In the genomic region with DNA sequence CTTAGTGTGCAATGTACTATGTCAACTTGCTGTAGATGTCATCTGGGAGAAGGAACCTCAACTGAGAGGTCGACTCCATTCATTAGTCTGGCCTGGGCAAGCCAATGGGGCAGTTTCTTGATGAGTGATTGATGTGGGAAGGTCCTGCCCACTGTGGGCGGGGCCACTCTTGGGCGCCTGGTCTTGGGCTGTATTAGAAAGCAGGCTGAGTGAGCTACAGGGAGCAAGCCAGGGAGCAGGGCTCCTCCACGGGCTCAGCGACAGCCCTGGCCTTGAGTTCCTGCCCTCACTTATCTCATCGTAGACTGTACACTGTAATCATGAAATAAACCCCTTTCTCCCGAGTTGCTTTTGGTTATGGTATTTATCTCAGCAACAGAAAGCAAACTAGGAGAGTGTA, we compare ENCODE assay signal across 7 mouse cellular contexts. TPM values are rescaled to one million over a fixed set of nuclear protein-coding genes. Genes with fewer than 3 reads are reported as not detected.
DNase-seq lines count a peak whose midpoint lies in the region; ATAC-seq lines count a peak whose summit lies in the region.

No protein-coding gene starts in this region.

- WGBS in liver, embryonic 16.5 days (ENCODE audit: insufficient replicate concordance), result 4% methylated on average over 7 of the region's 7 CpGs

- peaks cover 49% of the 10 kb centered on the region for H3K4me1 ChIP-seq in liver, embryonic 16.5 days (ENCODE audit: control insufficient read depth, low read depth, low read length)

- H3K27ac ChIP-seq in liver, embryonic 16.5 days (ENCODE audit: low read length), result peak overlapping the region; percentile 85

- H3K36me3 ChIP-seq in liver, embryonic 16.5 days (ENCODE audit: control insufficient read depth, insufficient read depth), result no peaks in the 10 kb centered on the region

- peak overlapping the region; percentile 27; the same call in 1 of the 2 replicates for H3K4me2 ChIP-seq in liver, embryonic 16.5 days (ENCODE audit: low read depth, low read length)

- no peak overlapping the region for H3K4me3 ChIP-seq in liver, embryonic 16.5 days (ENCODE audit: low read depth, low read length)

- peak; percentile 72 for ATAC-seq in liver, embryonic 16.5 days (ENCODE audit: low read depth)

- H3K9ac ChIP-seq in liver, embryonic 16.5 days (ENCODE audit: low read depth, low read length), result peak overlapping the region; percentile 19; the same call in 1 of the 2 replicates

- peaks cover 3% of the 10 kb centered on the region; the same call in 1 of the 2 replicates for H3K27me3 ChIP-seq in liver, embryonic 16.5 days (ENCODE audit: control insufficient read depth, insufficient read depth, low read depth, low read length)

- no peaks in the 10 kb centered on the region for H3K9me3 ChIP-seq in liver, embryonic 16.5 days (replicated peaks; ENCODE audit: control insufficient read depth, low read length)

- peak; percentile 67 for DNase-seq in ovary, postnatal 36 days (ENCODE audit: low spot score)
- no peak for DNase-seq in ovary, postnatal 14 days (ENCODE audit: low spot score)
- DNase-seq in embryo, embryonic 10.5 days (ENCODE audit: low spot score), result peak; percentile 47
- DNase-seq in urinary bladder, postnatal 25 days (ENCODE audit: low spot score), result no peak
- DNase-seq in left cerebral cortex, adult 9 months (ENCODE audit: low spot score in 2 of 2), result no peak
- no peak for DNase-seq in thymus, postnatal 14 days

RNA-seq across cellular contexts. Expression of a gene that starts 5.2 kb away (rescaled TPM):
- 0.02 TPM in 1 of 2 replicates, not detected in the other for polyA plus RNA-seq in liver, embryonic 16.5 days (2015; fragmentation: Nextera tagmentation; extraction: Ambion mirVana)

RNA-seq across cellular contexts. Expression of a gene that starts 27.7 kb away (rescaled TPM):
- polyA plus RNA-seq in liver, embryonic 16.5 days (2015; fragmentation: Nextera tagmentation; extraction: Ambion mirVana), result 10.9 and 12.1 TPM in 2 replicates

RNA-seq across cellular contexts. Expression of a gene that starts 39.1 kb away (rescaled TPM):
- 0.02 TPM in 1 of 2 replicates, not detected in the other for polyA plus RNA-seq in liver, embryonic 16.5 days (2015; fragmentation: Nextera tagmentation; extraction: Ambion mirVana)

RNA-seq across cellular contexts. Expression of a gene that starts 43.4 kb away (rescaled TPM):
- 9.6 and 10.7 TPM in 2 replicates for polyA plus RNA-seq in liver, embryonic 16.5 days (2015; fragmentation: Nextera tagmentation; extraction: Ambion mirVana)

RNA-seq across cellular contexts. Expression of a gene that starts 56.4 kb away (rescaled TPM):
- 31.4 and 35.9 TPM in 2 replicates for polyA plus RNA-seq in liver, embryonic 16.5 days (2015; fragmentation: Nextera tagmentation; extraction: Ambion mirVana)

Comparison
In these comparisons a context has a peak if more than half of its experiments do, and no peak if none do; other contexts are left out.
1. DNase-seq: peak in ovary, postnatal 36 days (single experiment) and embryo, embryonic 10.5 days (single experiment); none in ovary, postnatal 14 days (single experiment), urinary bladder, postnatal 25 days (single experiment), left cerebral cortex, adult 9 months (0 of 2) and thymus, postnatal 14 days (single experiment).